Mouse (Mus musculus) liver, embryonic 14.5 days (tissue): ENCODE data around the gene BC035044. TPM values are rescaled to one million over a fixed set of nuclear protein-coding genes. Genes with fewer than 3 reads are reported as not detected.
"Not testable (repeated sequence)": the region's sequence is repeated elsewhere in the genome, so short reads cannot be mapped to it uniquely, and the experiment has no call there.

Source experiments
- ATAC-seq: fragments of 200-750 bp; cut with Nextera tagmentation; 2 replicates; pipeline ENCODE4 v1.8.0; 2017; ENCODE audit warnings: moderate number of reproducible peaks, mild to moderate bottlenecking, moderate library complexity; ENCODE audit not compliant: insufficient read depth
- DNase-seq, 3 experiments: peaks; one replicate each; pipeline ENCODE4 v3.0.0-alpha.2; 2012 to 2013; ENCODE audit warnings: low read depth in 3 of 3, low spot score in 3 of 3
- H3K27ac ChIP-seq: fragments of 300-500 bp; sonication (generic); 2 replicates; pipeline ENCODE4 v1.5.1; 2014; ENCODE audit warnings: moderate library complexity, mild to moderate bottlenecking, control low read depth, inconsistent platforms
- H3K27me3 ChIP-seq: fragments of 300-500 bp; sonication (generic); 2 replicates; pipeline ENCODE4 v1.6.1; 2014; ENCODE audit warnings: mild to moderate bottlenecking, low read length, moderate library complexity; ENCODE audit not compliant: control insufficient read depth, insufficient read depth
- H3K36me3 ChIP-seq: fragments of 300-500 bp; sonication (generic); replicated peaks from 2 replicates; pipeline ENCODE4 v1.6.1; 2014; ENCODE audit warnings: low read depth; ENCODE audit not compliant: control insufficient read depth, insufficient read depth
- H3K4me1 ChIP-seq, 2 experiments: fragments of 200-500 bp in 1 of 2; fragments of 300-500 bp in 1 of 2; sonication (generic) in 1 of 2; replicated peaks; 2 replicates each; pipeline ENCODE4 v1.6.1; 2012 to 2014; ENCODE audit warnings: antibody characterized with exemption in 1 of 2, inconsistent platforms in 1 of 2, low read length in 1 of 2; ENCODE audit not compliant: control insufficient read depth in 2 of 2, insufficient read depth in 2 of 2
- H3K4me2 ChIP-seq: fragments of 300-500 bp; sonication (generic); 2 replicates; pipeline ENCODE4 v1.6.1; 2014; ENCODE audit warnings: low read depth, mild to moderate bottlenecking, control low read depth, moderate library complexity
- H3K4me3 ChIP-seq, 2 experiments: fragments of 200-500 bp in 1 of 2; fragments of 300-500 bp in 1 of 2; sonication (generic) in 1 of 2; 2 replicates each; pipeline ENCODE4 v1.5.1; 2012 to 2014; ENCODE audit warnings: low read depth in 2 of 2, low read length in 2 of 2, mild to moderate bottlenecking in 2 of 2, control low read depth in 1 of 2, inconsistent platforms in 1 of 2, moderate library complexity in 1 of 2; ENCODE audit not compliant: insufficient read depth in 1 of 2
- H3K9ac ChIP-seq: fragments of 300-500 bp; sonication (generic); replicated peaks from 2 replicates; pipeline ENCODE4 v1.6.1; 2014; ENCODE audit warnings: mild to moderate bottlenecking, control low read depth, moderate library complexity
- H3K9me3 ChIP-seq: fragments of 300-500 bp; sonication (generic); 2 replicates; pipeline ENCODE4 v1.6.1; 2016; ENCODE audit warnings: low read length, mixed read lengths; ENCODE audit not compliant: control insufficient read depth
- CTCF ChIP-seq: IDR thresholded peaks from 2 replicates; pipeline ENCODE4 v1.5.1; 2016; ENCODE audit warnings: antibody characterized with exemption, low read depth, control low read depth
- EP300 ChIP-seq: IDR thresholded peaks from 2 replicates; pipeline ENCODE4 v1.6.1; 2016; ENCODE audit warnings: antibody characterized with exemption, low read depth
- WGBS: fragments of 180-500 bp; shearing (Covaris S2); extraction: QIAGEN DNeasy Blood & Tissue Kit; methylation state at CpG from one replicate; pipeline ENCODE4 v1.1.7; 2014; ENCODE audit not compliant: insufficient replicate concordance; 5-methylcytosine and 5-hydroxymethylcytosine counted together
- polyA plus RNA-seq, 2 experiments: library from polyadenylated mRNA; depleted of rRNA in 1 of 2; stranded (reverse) in 1 of 2; unstranded in 1 of 2; fragments of >200 nt; fragmentation: Nextera tagmentation in 1 of 2; extraction: Ambion mirVana in 1 of 2; gene quantifications; 2 replicates each; pipeline versions ENCODE4 v1.2.1 to v1.2.3; 2012 to 2014

BC035044 gene
- polyA plus RNA-seq, 2 experiments: 5.0 to 10.6 TPM

- Histone ChIP-seq H3K9ac (no peak overlapping the region), H3K4me3 (no peak overlapping the region), H3K4me1 (no peaks in the 10 kb centered on the region), H3K4me2 (no peak overlapping the region), H3K27me3 (no peaks in the 10 kb centered on the region), H3K36me3 (no peaks in the 10 kb centered on the region), H3K9me3 (no peaks in the 10 kb centered on the region), H3K27ac (no peak overlapping the region)
- DNase-seq: no peak
- no peak for TF ChIP-seq EP300
- TF ChIP-seq CTCF: no peak
- 42% methylated on average over 2 of the region's 2 CpGs for WGBS
- no peak for ATAC-seq
These were observed 22.8 kb upstream of the BC035044 start for GRCm38 (mm10) chr6:128913598-128914254.

DNA sequence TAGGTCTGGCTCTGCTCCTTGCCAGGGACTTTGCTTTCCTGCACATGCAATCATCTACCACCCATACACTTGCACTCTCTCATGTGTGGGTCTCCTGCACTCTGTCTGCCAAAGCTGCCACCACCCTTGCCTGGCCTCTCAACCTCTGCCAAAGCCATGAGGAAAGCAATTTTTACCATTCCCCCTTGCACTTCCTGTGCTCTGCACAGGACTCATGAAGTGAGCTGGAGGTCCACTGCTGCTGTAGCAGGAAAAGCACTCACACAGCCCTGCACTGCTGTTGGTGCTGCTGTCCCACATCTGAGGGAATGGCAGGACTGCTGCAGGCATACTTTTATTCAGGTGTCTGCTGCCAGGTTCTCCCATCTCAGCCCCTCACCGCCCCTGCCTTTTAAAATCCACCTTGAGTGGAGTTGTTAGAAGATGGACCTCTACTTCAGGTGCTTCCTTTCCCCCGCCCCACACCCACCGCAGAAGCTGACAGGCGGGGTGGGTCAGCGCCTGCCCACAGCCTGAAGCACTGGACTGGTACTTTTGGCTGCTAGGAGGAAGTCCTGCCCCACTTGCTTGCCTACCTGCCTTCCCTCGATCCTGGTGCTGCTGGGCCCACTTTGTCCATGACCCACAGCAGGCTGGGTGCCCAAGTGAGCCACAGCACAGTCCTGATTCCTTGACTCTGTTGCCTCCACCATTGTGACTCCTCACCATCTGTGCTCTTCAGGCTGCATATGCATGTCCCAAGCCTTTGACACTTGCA lies 10.0 kb upstream of the BC035044 start:
- H3K36me3 ChIP-seq, H3K4me2 ChIP-seq, DNase-seq, H3K4me1 ChIP-seq, H3K4me3 ChIP-seq, H3K27me3 ChIP-seq, H3K27ac ChIP-seq, ATAC-seq, H3K9me3 ChIP-seq, H3K9ac ChIP-seq: not testable (repeated sequence)
- 63% methylated on average over 5 of the region's 6 CpGs for WGBS

DNA sequence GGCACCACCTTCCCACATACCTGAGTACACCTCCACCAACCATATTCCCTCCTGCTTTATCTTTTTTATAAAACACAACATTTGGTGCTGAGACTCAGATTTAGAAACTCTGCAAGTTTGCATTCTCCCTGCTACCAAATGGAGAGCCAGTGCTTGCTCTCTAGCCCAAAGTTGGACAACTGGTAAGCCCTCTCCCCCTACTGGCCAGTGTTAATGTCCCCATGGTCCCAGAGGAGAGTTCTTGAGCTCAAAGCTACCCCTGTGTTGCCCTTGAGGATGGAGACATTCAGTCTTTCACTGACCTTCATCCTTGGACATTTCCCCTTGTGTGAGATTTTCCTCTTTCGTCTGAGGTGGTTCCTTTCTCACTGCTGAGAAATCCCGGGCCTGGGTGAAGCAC lies 9.1 kb upstream of the BC035044 start:
- no peaks in the 10 kb centered on the region for H3K36me3 ChIP-seq
- H3K4me1 ChIP-seq: no peaks in the 10 kb centered on the region
- 60% methylated on average over 2 of the region's 2 CpGs for WGBS
- H3K9me3 ChIP-seq: no peaks in the 10 kb centered on the region
- TF ChIP-seq EP300 (no peak), CTCF (no peak)
- H3K4me3 ChIP-seq: no peak overlapping the region
- H3K27ac ChIP-seq: no peak overlapping the region
- H3K9ac ChIP-seq: no peak overlapping the region
- H3K4me2 ChIP-seq: no peak overlapping the region
- no peaks in the 10 kb centered on the region for H3K27me3 ChIP-seq
- no peak for DNase-seq
- ATAC-seq: no peak

GRCm38 (mm10) chr6:128895404-128896001 lies 4.6 kb upstream of the BC035044 start:
- Histone ChIP-seq H3K4me1 (no peaks in the 10 kb centered on the region; a peak in 1 of 4 replicates), H3K4me3 (no peak overlapping the region), H3K27me3 (no peaks in the 10 kb centered on the region), H3K9me3 (no peaks in the 10 kb centered on the region), H3K4me2 (no peak overlapping the region), H3K9ac (no peak overlapping the region), H3K27ac (no peak overlapping the region), H3K36me3 (no peaks in the 10 kb centered on the region)
- 48% methylated on average over 3 of the region's 3 CpGs for WGBS
- no peak for TF ChIP-seq CTCF
- DNase-seq (no peak), ATAC-seq (no peak)

DNA sequence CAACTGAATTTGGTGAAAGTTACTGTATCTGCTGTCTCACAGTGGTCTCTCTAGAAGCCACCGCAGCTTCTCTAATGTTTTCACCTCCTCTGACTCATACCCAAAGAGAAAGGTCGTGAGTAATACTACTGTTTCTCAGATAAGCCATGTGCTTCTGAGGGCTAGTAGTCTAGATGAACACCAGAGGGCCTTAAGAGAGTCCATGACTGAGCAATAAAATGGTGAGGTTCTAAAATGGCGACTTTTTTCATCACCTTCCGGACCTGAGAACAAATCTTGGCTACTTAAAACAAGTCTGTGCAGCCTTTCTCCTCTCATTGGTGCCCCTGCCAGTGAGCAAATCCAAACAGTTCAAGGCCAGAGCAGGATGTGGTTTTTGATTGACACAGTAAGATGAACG lies 2.1 kb downstream of the BC035044 start:
- TF ChIP-seq EP300: no peak
- TF ChIP-seq CTCF: no peak
- no peaks in the 10 kb centered on the region for H3K9me3 ChIP-seq
- no peak for ATAC-seq
- no peaks in the 10 kb centered on the region for H3K27me3 ChIP-seq
- H3K9ac ChIP-seq: no peak overlapping the region
- peak in 1 of 3 experiments; percentile 27 for DNase-seq
- H3K36me3 ChIP-seq: no peaks in the 10 kb centered on the region
- peak overlapping the region; percentile 22; the same call in 1 of the 2 replicates for H3K4me2 ChIP-seq
- no peaks in the 10 kb centered on the region; a peak in 1 of 4 replicates for H3K4me1 ChIP-seq
- H3K27ac ChIP-seq: no peak overlapping the region
- 23% methylated on average over 5 of the region's 5 CpGs for WGBS
- H3K4me3 ChIP-seq: no peak overlapping the region

DNA sequence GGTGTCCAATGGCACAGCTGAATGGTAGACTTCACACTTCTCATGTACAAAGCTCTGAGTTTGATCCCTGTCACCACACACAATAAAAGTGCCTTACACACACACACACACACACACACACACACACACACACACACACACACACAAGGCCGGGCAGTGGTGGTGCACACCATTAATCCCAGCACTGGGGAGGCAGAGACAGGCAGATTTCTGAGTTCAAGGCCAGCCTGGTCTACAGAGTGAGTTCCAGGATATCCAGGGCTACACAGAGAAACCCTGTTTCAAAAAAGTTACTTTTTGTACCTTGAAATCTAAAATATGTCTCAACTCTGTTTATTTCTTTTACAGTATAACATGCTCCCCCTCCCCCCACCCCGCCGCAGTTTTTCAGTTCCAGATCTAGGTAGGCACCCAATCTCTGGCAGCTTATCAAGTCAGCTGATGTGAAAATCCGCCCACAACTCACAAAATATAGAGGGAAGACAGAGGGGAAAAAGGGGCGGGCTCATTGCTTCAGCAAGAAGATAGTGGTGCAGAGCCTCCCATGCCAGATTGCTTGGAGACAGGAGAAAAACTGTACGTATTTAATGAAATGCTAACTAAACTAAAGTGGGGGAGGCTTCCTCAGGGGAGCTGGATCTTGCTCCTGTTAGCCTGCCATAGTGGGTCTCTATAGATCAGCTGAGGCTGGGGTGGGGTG lies 3.7 kb downstream of the BC035044 start, which contains the start of gene Clec2i:
Gene Clec2i, plus strand, starts transcription at position 498 of the 700 bp plus-strand sequence.
- peak within 1 kb of the TSS; percentile 22; the same call in 1 of the 2 replicates for H3K4me2 ChIP-seq
- WGBS: 51% methylated on average over 6 of the region's 6 CpGs

More for the DNA sequence above, 3.7 kb downstream of the BC035044 start, which contains the start of gene Clec2i:
- H3K9me3 ChIP-seq, DNase-seq, H3K4me1 ChIP-seq, H3K9ac ChIP-seq, ATAC-seq, H3K36me3 ChIP-seq, H3K27me3 ChIP-seq, H3K27ac ChIP-seq: not testable (repeated sequence)
- peak within 1 kb of the TSS; percentile 14 to 17; a peak in 2 of 4 replicates for H3K4me3 ChIP-seq
